Mouse (Mus musculus) E14TG2a.4 (cell line): ENCODE data around the gene Aldh3b3.

ENCODE experiments used
- CTCF ChIP-seq: conservative IDR thresholded peaks from 2 replicates; pipeline ENCODE4 v1.5.1; 2014; ENCODE audit warnings: low read length
- NANOG ChIP-seq: IDR thresholded peaks from 2 replicates; pipeline ENCODE4 v1.6.1; 2014; ENCODE audit warnings: borderline replicate concordance, low read length, mixed read lengths
- POU5F1 ChIP-seq: IDR thresholded peaks from 2 replicates; pipeline ENCODE4 v1.6.1; 2014; ENCODE audit warnings: low read length, borderline replicate concordance

DNA sequence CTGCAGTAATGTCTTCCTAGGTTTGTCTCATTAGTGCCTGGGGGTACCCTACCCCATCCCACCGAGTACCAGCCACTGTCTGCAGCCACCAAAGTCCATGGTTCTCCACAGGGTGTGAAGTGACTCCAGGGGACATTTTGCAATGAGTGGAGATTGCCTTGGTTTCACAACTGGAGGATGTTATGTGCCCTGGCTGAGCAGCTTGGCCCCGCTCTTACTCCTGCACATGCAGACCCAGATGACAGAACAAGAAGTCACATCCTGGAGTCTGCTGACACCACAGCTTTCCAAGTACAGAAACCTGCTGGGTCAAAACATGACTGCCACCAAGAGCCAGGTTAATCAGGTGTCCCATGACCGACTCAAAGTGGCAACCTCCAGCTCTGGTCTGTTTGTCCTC is 3.4 kb upstream of the Aldh3b3 start:
- TF ChIP-seq CTCF: no peak
- no peak for TF ChIP-seq NANOG
- TF ChIP-seq POU5F1: no peak
